Mouse (Mus musculus): Measurements from ENCODE around the gene Smurf1. TPM values are rescaled to one million over a fixed set of nuclear protein-coding genes. Genes with fewer than 3 reads are reported as not detected.

The Smurf1 gene
- polyA plus RNA-seq, 2 experiments: 1.2 to 1.5 TPM

- ATAC-seq (ENCODE audit: insufficient read depth): no peak
- no peaks in the 10 kb centered on the region for H3K9me3 ChIP-seq (ENCODE audit: control insufficient read depth, low read length)
These were observed 93.9 kb downstream of the Smurf1 start for GRCm38 (mm10) chr5:144871775-144872174.

DNA sequence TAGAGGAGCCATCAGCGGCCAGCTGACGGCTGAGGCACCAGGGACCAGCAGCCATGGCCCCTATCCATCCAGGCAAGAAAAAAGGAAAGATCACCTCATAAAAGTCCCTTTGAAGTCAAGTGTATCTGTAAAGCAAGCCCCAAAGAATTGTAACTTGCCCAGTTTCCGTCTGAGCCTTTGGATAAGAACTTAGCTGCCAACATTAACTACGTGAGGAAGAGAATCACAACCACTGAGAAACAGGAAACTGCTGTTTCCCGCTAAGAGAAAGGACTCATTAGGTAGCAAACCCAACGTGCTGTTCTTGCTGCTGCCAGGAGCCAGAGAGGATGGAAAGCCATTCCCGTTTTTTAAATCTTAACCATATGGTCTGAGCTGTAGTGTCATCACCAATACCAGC lies 94.9 kb downstream of the Smurf1 start:
- Histone ChIP-seq H3K4me1 (replicated peaks; ENCODE audit: control insufficient read depth in 2 of 2, insufficient read depth in 2 of 2, low read length in 1 of 2) (no peaks in the 10 kb centered on the region), H3K9ac (replicated peaks) (no peak overlapping the region), H3K27me3 (ENCODE audit: control insufficient read depth, insufficient read depth, low read length) (no peaks in the 10 kb centered on the region), H3K4me2 (ENCODE audit: low read depth) (no peak overlapping the region), H3K9me3 (ENCODE audit: control insufficient read depth, low read length) (no peaks in the 10 kb centered on the region), H3K36me3 (replicated peaks; ENCODE audit: control insufficient read depth, insufficient read depth, low read depth) (no peaks in the 10 kb centered on the region), H3K4me3 (ENCODE audit: insufficient read depth in 1 of 2, low read depth in 2 of 2, low read length in 2 of 2) (no peak overlapping the region), H3K27ac (no peak overlapping the region)
- 27% methylated on average over 7 of the region's 7 CpGs for WGBS (ENCODE audit: insufficient replicate concordance)
- no peak for TF ChIP-seq CTCF (IDR thresholded peaks at IDR 0.05; ENCODE audit: low read depth)
- no peak for TF ChIP-seq EP300 (IDR thresholded peaks at IDR 0.05; ENCODE audit: low read depth)
- ATAC-seq (ENCODE audit: insufficient read depth): no peak
- no peak for DNase-seq (ENCODE audit: low read depth in 3 of 3, low spot score in 3 of 3)

More at GRCm38 (mm10) chr5:144871775-144872174, 93.9 kb downstream of the Smurf1 start:
- H3K9ac ChIP-seq (replicated peaks): no peak overlapping the region
- DNase-seq (ENCODE audit: low read depth in 3 of 3, low spot score in 3 of 3): peak in 1 of 3 experiments; percentile 6
- TF ChIP-seq CTCF (IDR thresholded peaks at IDR 0.05; ENCODE audit: low read depth) (peak; percentile 61), EP300 (IDR thresholded peaks at IDR 0.05; ENCODE audit: low read depth) (no peak)
- no peak overlapping the region for H3K4me3 ChIP-seq (ENCODE audit: insufficient read depth in 1 of 2, low read depth in 2 of 2, low read length in 2 of 2)
- no peaks in the 10 kb centered on the region for H3K27me3 ChIP-seq (ENCODE audit: control insufficient read depth, insufficient read depth, low read length)
- H3K27ac ChIP-seq: no peak overlapping the region
- no peaks in the 10 kb centered on the region for H3K36me3 ChIP-seq (replicated peaks; ENCODE audit: control insufficient read depth, insufficient read depth, low read depth)
- H3K4me2 ChIP-seq (ENCODE audit: low read depth): no peak overlapping the region
- 80% methylated on average over 1 of the region's 1 CpGs for WGBS (ENCODE audit: insufficient replicate concordance)
- H3K4me1 ChIP-seq (replicated peaks; ENCODE audit: control insufficient read depth in 2 of 2, insufficient read depth in 2 of 2, low read length in 1 of 2): no peaks in the 10 kb centered on the region

DNA sequence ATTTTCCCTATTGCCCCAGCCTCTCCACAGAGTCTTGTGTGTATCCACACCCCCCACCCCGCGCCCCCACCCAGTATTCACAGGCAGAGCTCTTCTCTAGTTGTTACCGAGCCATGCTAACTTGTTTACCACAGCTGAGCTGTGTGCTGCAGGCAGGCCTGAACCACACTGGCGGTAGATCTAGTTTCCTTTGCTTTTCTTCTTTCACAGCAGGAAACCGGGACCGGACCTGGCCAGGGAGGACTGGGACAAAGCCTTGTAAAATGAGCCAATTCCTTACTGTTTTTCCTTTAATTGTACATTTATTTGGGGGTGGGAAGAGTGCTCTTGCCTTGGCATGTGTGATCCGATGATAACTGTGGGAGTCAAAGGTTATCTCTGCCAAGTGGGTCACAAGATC lies 96.2 kb downstream of the Smurf1 start:
- 63% methylated on average over 7 of the region's 7 CpGs for WGBS (ENCODE audit: insufficient replicate concordance)

DNA sequence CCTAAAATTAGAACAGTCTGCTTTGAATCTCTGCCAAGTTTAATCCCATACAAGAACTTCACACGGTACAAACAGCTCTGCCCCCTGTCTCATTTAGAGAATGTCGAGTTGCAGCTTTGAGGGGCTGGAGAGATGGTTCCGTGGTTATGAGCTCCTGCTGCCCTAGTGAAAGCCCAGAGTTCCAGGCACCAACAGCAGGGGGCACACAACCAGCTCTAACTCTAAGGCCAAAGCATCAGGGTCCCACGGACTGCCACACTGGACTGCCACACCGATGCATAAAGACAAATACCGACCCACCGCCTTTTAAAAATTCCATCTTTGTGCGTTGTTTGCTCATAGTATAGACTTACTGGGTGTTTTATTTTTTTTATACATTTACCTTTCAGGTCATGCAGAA lies 98.7 kb downstream of the Smurf1 start:
- TF ChIP-seq EP300 (IDR thresholded peaks at IDR 0.05; ENCODE audit: low read depth) (no peak), CTCF (IDR thresholded peaks at IDR 0.05; ENCODE audit: low read depth) (peak; percentile 27; the same call in 1 of the 2 replicates)
- ATAC-seq (ENCODE audit: insufficient read depth) (no peak), DNase-seq (ENCODE audit: low read depth in 3 of 3, low spot score in 3 of 3) (no peak)
- Histone ChIP-seq H3K9ac (replicated peaks) (no peak overlapping the region), H3K4me2 (ENCODE audit: low read depth) (no peak overlapping the region), H3K4me1 (replicated peaks; ENCODE audit: control insufficient read depth in 2 of 2, insufficient read depth in 2 of 2, low read length in 1 of 2) (no peaks in the 10 kb centered on the region), H3K9me3 (ENCODE audit: control insufficient read depth, low read length) (no peaks in the 10 kb centered on the region), H3K27ac (no peak overlapping the region), H3K36me3 (replicated peaks; ENCODE audit: control insufficient read depth, insufficient read depth, low read depth) (no peaks in the 10 kb centered on the region), H3K4me3 (ENCODE audit: insufficient read depth in 1 of 2, low read depth in 2 of 2, low read length in 2 of 2) (no peak overlapping the region), H3K27me3 (ENCODE audit: control insufficient read depth, insufficient read depth, low read length) (no peaks in the 10 kb centered on the region)
- WGBS (ENCODE audit: insufficient replicate concordance): 74% methylated on average over 8 of the region's 8 CpGs

More for the DNA sequence above, 96.2 kb downstream of the Smurf1 start:
- Histone ChIP-seq H3K4me1 (replicated peaks; ENCODE audit: control insufficient read depth in 2 of 2, insufficient read depth in 2 of 2, low read length in 1 of 2) (no peaks in the 10 kb centered on the region), H3K4me3 (ENCODE audit: insufficient read depth in 1 of 2, low read depth in 2 of 2, low read length in 2 of 2) (no peak overlapping the region), H3K27me3 (ENCODE audit: control insufficient read depth, insufficient read depth, low read length) (no peaks in the 10 kb centered on the region), H3K9me3 (ENCODE audit: control insufficient read depth, low read length) (no peaks in the 10 kb centered on the region), H3K36me3 (replicated peaks; ENCODE audit: control insufficient read depth, insufficient read depth, low read depth) (no peaks in the 10 kb centered on the region), H3K4me2 (ENCODE audit: low read depth) (no peak overlapping the region), H3K27ac (no peak overlapping the region), H3K9ac (replicated peaks) (no peak overlapping the region)
- TF ChIP-seq EP300 (IDR thresholded peaks at IDR 0.05; ENCODE audit: low read depth) (no peak), CTCF (IDR thresholded peaks at IDR 0.05; ENCODE audit: low read depth) (no peak)
- ATAC-seq (ENCODE audit: insufficient read depth) (no peak), DNase-seq (ENCODE audit: low read depth in 3 of 3, low spot score in 3 of 3) (no peak)

- no peak overlapping the region for H3K4me3 ChIP-seq (ENCODE audit: insufficient read depth in 1 of 2, low read depth in 2 of 2, low read length in 2 of 2)
- ATAC-seq (ENCODE audit: insufficient read depth) (no peak), DNase-seq (ENCODE audit: low read depth in 3 of 3, low spot score in 3 of 3) (no peak)
- H3K36me3 ChIP-seq (replicated peaks; ENCODE audit: control insufficient read depth, insufficient read depth, low read depth): peaks cover 4% of the 10 kb centered on the region; the same call in 1 of the 2 replicates
- no peaks in the 10 kb centered on the region for H3K4me1 ChIP-seq (replicated peaks; ENCODE audit: control insufficient read depth in 2 of 2, insufficient read depth in 2 of 2, low read length in 1 of 2)
- no peaks in the 10 kb centered on the region for H3K27me3 ChIP-seq (ENCODE audit: control insufficient read depth, insufficient read depth, low read length)
- H3K9ac ChIP-seq (replicated peaks): no peak overlapping the region
- TF ChIP-seq CTCF (IDR thresholded peaks at IDR 0.05; ENCODE audit: low read depth) (no peak), EP300 (IDR thresholded peaks at IDR 0.05; ENCODE audit: low read depth) (no peak)
- WGBS (ENCODE audit: insufficient replicate concordance): 86% methylated on average over 8 of the region's 8 CpGs
- H3K4me2 ChIP-seq (ENCODE audit: low read depth): no peak overlapping the region
- no peak overlapping the region for H3K27ac ChIP-seq
- H3K9me3 ChIP-seq (ENCODE audit: control insufficient read depth, low read length): no peaks in the 10 kb centered on the region
These were observed 104.7 kb downstream of the Smurf1 start for GRCm38 (mm10) chr5:144860913-144861312.

Measured in liver, embryonic 14.5 days (tissue).